Mouse (Mus musculus): ENCODE results near the gene Arhgdig. TPM values are rescaled to one million over a fixed set of nuclear protein-coding genes. Genes with fewer than 3 reads are reported as not detected.

The Arhgdig gene
- polyA plus RNA-seq, 1 experiment from 2014 or later = 4.7 TPM

GRCm38 (mm10) chr17:26240120-26240790 is 32.7 kb upstream of the Arhgdig start:
- no peak overlapping the region for H3K27ac ChIP-seq (ENCODE audit: low read depth, low read length)
- ATAC-seq (replicated peaks; ENCODE audit: low FRiP score) (no peak), DNase-seq (ENCODE audit: low spot score) (no peak)
- no peak overlapping the region for H3K9ac ChIP-seq (ENCODE audit: low read length)
- WGBS = 89% methylated on average over 6 of the region's 6 CpGs
- no peaks in the 10 kb centered on the region for H3K9me3 ChIP-seq (ENCODE audit: control insufficient read depth, low read length)
- no peak overlapping the region for H3K4me2 ChIP-seq (ENCODE audit: low read depth, low read length, severe bottlenecking)
- H3K4me1 ChIP-seq (replicated peaks; ENCODE audit: control insufficient read depth, insufficient read depth, low read length) = no peaks in the 10 kb centered on the region
- no peak overlapping the region for H3K4me3 ChIP-seq (ENCODE audit: low read depth, low read length)
- no peaks in the 10 kb centered on the region for H3K27me3 ChIP-seq (ENCODE audit: control insufficient read depth, insufficient read depth, low read length)
- no peaks in the 10 kb centered on the region for H3K36me3 ChIP-seq (ENCODE audit: control insufficient read depth, insufficient read depth, low read length)

GRCm38 (mm10) chr17:26239551-26239950 is 32.0 kb upstream of the Arhgdig start:
- Histone ChIP-seq H3K27me3 (ENCODE audit: control insufficient read depth, insufficient read depth, low read length) (no peaks in the 10 kb centered on the region), H3K4me2 (ENCODE audit: low read depth, low read length, severe bottlenecking) (no peak overlapping the region), H3K4me3 (ENCODE audit: low read depth, low read length) (no peak overlapping the region), H3K36me3 (ENCODE audit: control insufficient read depth, insufficient read depth, low read length) (no peaks in the 10 kb centered on the region), H3K4me1 (replicated peaks; ENCODE audit: control insufficient read depth, insufficient read depth, low read length) (no peaks in the 10 kb centered on the region), H3K27ac (ENCODE audit: low read depth, low read length) (no peak overlapping the region), H3K9me3 (ENCODE audit: control insufficient read depth, low read length) (no peaks in the 10 kb centered on the region), H3K9ac (ENCODE audit: low read length) (no peak overlapping the region)
- ATAC-seq (replicated peaks; ENCODE audit: low FRiP score) (no peak), DNase-seq (ENCODE audit: low spot score) (no peak)
- 71% methylated on average over 2 of the region's 2 CpGs for WGBS

GRCm38 (mm10) chr17:26237667-26238066 is 30.1 kb upstream of the Arhgdig start:
- H3K4me3 ChIP-seq (ENCODE audit: low read depth, low read length) = no peak overlapping the region
- H3K27me3 ChIP-seq (ENCODE audit: control insufficient read depth, insufficient read depth, low read length) = no peaks in the 10 kb centered on the region
- DNase-seq (ENCODE audit: low spot score) (no peak), ATAC-seq (replicated peaks; ENCODE audit: low FRiP score) (no peak)
- no peak overlapping the region for H3K9ac ChIP-seq (ENCODE audit: low read length)
- H3K27ac ChIP-seq (ENCODE audit: low read depth, low read length) = no peak overlapping the region
- WGBS = 94% methylated on average over 10 of the region's 10 CpGs
- no peaks in the 10 kb centered on the region for H3K9me3 ChIP-seq (ENCODE audit: control insufficient read depth, low read length)
- no peaks in the 10 kb centered on the region for H3K36me3 ChIP-seq (ENCODE audit: control insufficient read depth, insufficient read depth, low read length)
- H3K4me1 ChIP-seq (replicated peaks; ENCODE audit: control insufficient read depth, insufficient read depth, low read length) = no peaks in the 10 kb centered on the region
- no peak overlapping the region for H3K4me2 ChIP-seq (ENCODE audit: low read depth, low read length, severe bottlenecking)

GRCm38 (mm10) chr17:26235077-26235815 is 27.7 kb upstream of the Arhgdig start:
- Histone ChIP-seq H3K4me3 (ENCODE audit: low read depth, low read length) (no peak overlapping the region), H3K4me1 (replicated peaks; ENCODE audit: control insufficient read depth, insufficient read depth, low read length) (no peaks in the 10 kb centered on the region), H3K4me2 (ENCODE audit: low read depth, low read length, severe bottlenecking) (no peak overlapping the region), H3K27ac (ENCODE audit: low read depth, low read length) (peak overlapping the region; percentile 32), H3K9me3 (ENCODE audit: control insufficient read depth, low read length) (no peaks in the 10 kb centered on the region), H3K36me3 (ENCODE audit: control insufficient read depth, insufficient read depth, low read length) (no peaks in the 10 kb centered on the region), H3K9ac (ENCODE audit: low read length) (no peak overlapping the region), H3K27me3 (ENCODE audit: control insufficient read depth, insufficient read depth, low read length) (no peaks in the 10 kb centered on the region)
- DNase-seq (ENCODE audit: low spot score) (no peak), ATAC-seq (replicated peaks; ENCODE audit: low FRiP score) (no peak)
- 53% methylated on average over 13 of the region's 13 CpGs for WGBS

- no peak for DNase-seq (ENCODE audit: low spot score)
- no peak for ATAC-seq (replicated peaks; ENCODE audit: low FRiP score)
- no peak overlapping the region for H3K4me2 ChIP-seq (ENCODE audit: low read depth, low read length, severe bottlenecking)
- no peak overlapping the region for H3K4me3 ChIP-seq (ENCODE audit: low read depth, low read length)
- H3K9me3 ChIP-seq (ENCODE audit: control insufficient read depth, low read length) = no peaks in the 10 kb centered on the region
- no peaks in the 10 kb centered on the region for H3K36me3 ChIP-seq (ENCODE audit: control insufficient read depth, insufficient read depth, low read length)
- H3K4me1 ChIP-seq (replicated peaks; ENCODE audit: control insufficient read depth, insufficient read depth, low read length) = no peaks in the 10 kb centered on the region
- 91% methylated on average over 8 of the region's 8 CpGs for WGBS
- no peak overlapping the region for H3K27ac ChIP-seq (ENCODE audit: low read depth, low read length)
- no peak overlapping the region for H3K9ac ChIP-seq (ENCODE audit: low read length)
- no peaks in the 10 kb centered on the region for H3K27me3 ChIP-seq (ENCODE audit: control insufficient read depth, insufficient read depth, low read length)
Measured at GRCm38 (mm10) chr17:26234386-26234785, 26.8 kb upstream of the Arhgdig start.

- Histone ChIP-seq H3K36me3 (ENCODE audit: control insufficient read depth, insufficient read depth, low read length) (no peaks in the 10 kb centered on the region), H3K4me3 (ENCODE audit: low read depth, low read length) (no peak overlapping the region), H3K27ac (ENCODE audit: low read depth, low read length) (no peak overlapping the region), H3K9me3 (ENCODE audit: control insufficient read depth, low read length) (no peaks in the 10 kb centered on the region), H3K4me2 (ENCODE audit: low read depth, low read length, severe bottlenecking) (no peak overlapping the region), H3K9ac (ENCODE audit: low read length) (no peak overlapping the region), H3K4me1 (replicated peaks; ENCODE audit: control insufficient read depth, insufficient read depth, low read length) (no peaks in the 10 kb centered on the region), H3K27me3 (ENCODE audit: control insufficient read depth, insufficient read depth, low read length) (no peaks in the 10 kb centered on the region)
- DNase-seq (ENCODE audit: low spot score) (no peak), ATAC-seq (replicated peaks; ENCODE audit: low FRiP score) (no peak)
- 68% methylated on average over 8 of the region's 8 CpGs for WGBS
Measured at GRCm38 (mm10) chr17:26232863-26233262, 25.3 kb upstream of the Arhgdig start.

GRCm38 (mm10) chr17:26231156-26231555 is 23.6 kb upstream of the Arhgdig start:
- DNase-seq (ENCODE audit: low spot score) = no peak

GRCm38 (mm10) chr17:26229776-26230175 is 22.2 kb upstream of the Arhgdig start:
- WGBS = 96% methylated on average over 5 of the region's 5 CpGs
- Histone ChIP-seq H3K4me2 (ENCODE audit: low read depth, low read length, severe bottlenecking) (no peak overlapping the region), H3K9me3 (ENCODE audit: control insufficient read depth, low read length) (no peaks in the 10 kb centered on the region), H3K4me1 (replicated peaks; ENCODE audit: control insufficient read depth, insufficient read depth, low read length) (no peaks in the 10 kb centered on the region), H3K36me3 (ENCODE audit: control insufficient read depth, insufficient read depth, low read length) (no peaks in the 10 kb centered on the region), H3K4me3 (ENCODE audit: low read depth, low read length) (no peak overlapping the region), H3K9ac (ENCODE audit: low read length) (no peak overlapping the region), H3K27me3 (ENCODE audit: control insufficient read depth, insufficient read depth, low read length) (no peaks in the 10 kb centered on the region), H3K27ac (ENCODE audit: low read depth, low read length) (no peak overlapping the region)
- DNase-seq (ENCODE audit: low spot score) = no peak
- ATAC-seq (replicated peaks; ENCODE audit: low FRiP score) = no peak

More at GRCm38 (mm10) chr17:26231156-26231555, 23.6 kb upstream of the Arhgdig start:
- 90% methylated on average over 5 of the region's 5 CpGs for WGBS
- Histone ChIP-seq H3K4me1 (replicated peaks; ENCODE audit: control insufficient read depth, insufficient read depth, low read length) (no peaks in the 10 kb centered on the region), H3K9me3 (ENCODE audit: control insufficient read depth, low read length) (no peaks in the 10 kb centered on the region), H3K4me3 (ENCODE audit: low read depth, low read length) (no peak overlapping the region), H3K4me2 (ENCODE audit: low read depth, low read length, severe bottlenecking) (no peak overlapping the region), H3K36me3 (ENCODE audit: control insufficient read depth, insufficient read depth, low read length) (no peaks in the 10 kb centered on the region), H3K27me3 (ENCODE audit: control insufficient read depth, insufficient read depth, low read length) (no peaks in the 10 kb centered on the region), H3K9ac (ENCODE audit: low read length) (no peak overlapping the region), H3K27ac (ENCODE audit: low read depth, low read length) (no peak overlapping the region)
- ATAC-seq (replicated peaks; ENCODE audit: low FRiP score) = no peak

- WGBS = 87% methylated on average over 12 of the region's 12 CpGs
- Histone ChIP-seq H3K4me1 (replicated peaks; ENCODE audit: control insufficient read depth, insufficient read depth, low read length) (no peaks in the 10 kb centered on the region), H3K27ac (ENCODE audit: low read depth, low read length) (no peak overlapping the region), H3K4me3 (ENCODE audit: low read depth, low read length) (no peak overlapping the region), H3K27me3 (ENCODE audit: control insufficient read depth, insufficient read depth, low read length) (no peaks in the 10 kb centered on the region), H3K36me3 (ENCODE audit: control insufficient read depth, insufficient read depth, low read length) (no peaks in the 10 kb centered on the region), H3K9ac (ENCODE audit: low read length) (no peak overlapping the region), H3K9me3 (ENCODE audit: control insufficient read depth, low read length) (no peaks in the 10 kb centered on the region), H3K4me2 (ENCODE audit: low read depth, low read length, severe bottlenecking) (no peak overlapping the region)
- ATAC-seq (replicated peaks; ENCODE audit: low FRiP score) = no peak
- no peak for DNase-seq (ENCODE audit: low spot score)
Measured at GRCm38 (mm10) chr17:26225150-26225549, 17.6 kb upstream of the Arhgdig start.

Data from forebrain, embryonic 11.5 days (tissue).